Mouse (Mus musculus) ES-E14 (cell line): Measurements from ENCODE around the gene Hes7. TPM values are rescaled to one million over a fixed set of nuclear protein-coding genes. Genes with fewer than 3 reads are reported as not detected.
A peak's percentile ranks its signal among the peaks of the same experiment; 100 is the strongest.

ENCODE experiments used
- DNase-seq: peaks from one replicate; pipeline ENCODE4 v3.0.0-alpha.2; 2013; ENCODE audit warnings: low read depth, low spot score
- H3K27ac ChIP-seq: 2 replicates; pipeline ENCODE4 v1.5.1; 2012; ENCODE audit warnings: low read depth, mild to moderate bottlenecking, low read length, moderate library complexity, mixed read lengths; ENCODE audit not compliant: poor library complexity, insufficient read depth, severe bottlenecking
- H3K36me3 ChIP-seq: 2 replicates; pipeline ENCODE4 v1.6.1; 2012; ENCODE audit warnings: mild to moderate bottlenecking, low read length, moderate library complexity, mixed read lengths; ENCODE audit not compliant: control insufficient read depth, poor library complexity, insufficient read depth, severe bottlenecking
- H3K4me1 ChIP-seq, 2 experiments: fragments of 150-350 bp in 1 of 2; sonication (generic) in 1 of 2; 2 replicates each; pipeline ENCODE4 v1.6.1; 2012; ENCODE audit warnings: low read length in 2 of 2, mild to moderate bottlenecking in 1 of 2, mixed read lengths in 1 of 2; ENCODE audit not compliant: control insufficient read depth in 2 of 2, insufficient read depth in 2 of 2, poor library complexity in 1 of 2
- H3K4me3 ChIP-seq, 2 experiments: fragments of 150-350 bp in 1 of 2; sonication (generic) in 1 of 2; 2 replicates each; pipeline ENCODE4 v1.5.1; 2012; ENCODE audit warnings: low read length in 2 of 2, low read depth in 1 of 2, mild to moderate bottlenecking in 1 of 2, mixed read lengths in 1 of 2; ENCODE audit not compliant: insufficient read depth in 1 of 2, poor library complexity in 1 of 2, severe bottlenecking in 1 of 2
- H3K9ac ChIP-seq: 2 replicates; pipeline ENCODE4 v1.6.1; 2012; ENCODE audit warnings: low read depth, mild to moderate bottlenecking, low read length, mixed read lengths; ENCODE audit not compliant: poor library complexity, insufficient read depth, severe bottlenecking
- H3K9me3 ChIP-seq: fragments of 150-350 bp; sonication (generic); 2 replicates; pipeline ENCODE4 v1.6.1; 2012; ENCODE audit warnings: low read depth, mild to moderate bottlenecking, low read length; ENCODE audit not compliant: control insufficient read depth, insufficient read depth
- CHD2 ChIP-seq: IDR thresholded peaks from 2 replicates; pipeline ENCODE4 v1.6.1; 2014; ENCODE audit warnings: mild to moderate bottlenecking, low read depth, low read length, inconsistent platforms
- HCFC1 ChIP-seq: IDR thresholded peaks from 2 replicates; pipeline ENCODE4 v1.6.1; 2012; ENCODE audit warnings: low read length, inconsistent platforms, borderline replicate concordance; ENCODE audit not compliant: insufficient read depth
- MAFK ChIP-seq: IDR thresholded peaks from 2 replicates; pipeline ENCODE4 v1.6.1; 2014; ENCODE audit warnings: mild to moderate bottlenecking, low read depth, low read length, inconsistent platforms; ENCODE audit not compliant: insufficient read depth
- ZC3H11A ChIP-seq: IDR thresholded peaks from 2 replicates; pipeline ENCODE4 v1.6.1; 2012; ENCODE audit warnings: low read depth, mild to moderate bottlenecking, inconsistent platforms, low read length, borderline replicate concordance
- ZNF384 ChIP-seq: IDR thresholded peaks from 2 replicates; pipeline ENCODE4 v1.6.1; 2012; ENCODE audit warnings: low read depth, low read length, inconsistent platforms
- in situ Hi-C, 2 experiments: fragments of 600-800 bp; cut with MboI; formaldehyde crosslinking; loops; one replicate each; pipeline ENCODE4 v1.15.1; 2025; ENCODE audit warnings: low sequenced_read_pairs in 2 of 2, inconsistent platforms in 1 of 2; ENCODE audit not compliant: unreplicated experiment in 2 of 2
- total RNA-seq: library from RNA; depleted of rRNA; stranded (reverse); fragments of 300-350 nt; gene quantifications from 2 replicates; pipeline ENCODE4 v1.2.3, GENCODE M21; 2012; rRNA removed

Gene Hes7
- total RNA-seq, 1 experiment = not detected

DNA sequence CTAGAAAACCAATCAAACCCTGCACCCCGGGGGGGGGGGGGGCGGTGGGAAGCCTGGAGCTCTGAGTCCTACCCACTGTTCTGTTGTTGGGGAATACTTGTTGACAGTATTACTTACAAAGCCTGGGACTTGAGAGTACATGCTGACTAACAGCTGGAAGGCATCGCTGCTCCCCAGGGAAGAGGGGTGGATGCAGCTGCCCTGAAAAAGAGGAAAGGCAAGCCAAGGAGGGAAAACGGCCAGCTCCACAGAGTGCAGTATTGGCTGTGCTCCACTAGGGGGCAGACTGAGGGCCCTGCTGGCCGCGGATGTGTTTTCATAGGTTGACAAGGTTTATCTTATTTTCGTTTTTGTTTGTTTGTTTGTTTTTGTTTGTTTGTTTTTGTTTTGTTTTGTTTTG lies 51.4 kb downstream of the Hes7 start:
- Histone ChIP-seq H3K9me3 (no peaks in the 10 kb centered on the region), H3K27ac (no peak overlapping the region), H3K4me1 (peaks cover 0 to 3% of the 10 kb centered on the region in 2 experiments; a peak in 2 of 4 replicates), H3K4me3 (no peak overlapping the region), H3K9ac (no peak overlapping the region), H3K36me3 (no peaks in the 10 kb centered on the region)
- peak; percentile 36 for DNase-seq
- TF ChIP-seq HCFC1 (no peak), CHD2 (no peak), ZC3H11A (no peak), ZNF384 (no peak), MAFK (no peak)
- in situ Hi-C loops = no loop called here

DNA sequence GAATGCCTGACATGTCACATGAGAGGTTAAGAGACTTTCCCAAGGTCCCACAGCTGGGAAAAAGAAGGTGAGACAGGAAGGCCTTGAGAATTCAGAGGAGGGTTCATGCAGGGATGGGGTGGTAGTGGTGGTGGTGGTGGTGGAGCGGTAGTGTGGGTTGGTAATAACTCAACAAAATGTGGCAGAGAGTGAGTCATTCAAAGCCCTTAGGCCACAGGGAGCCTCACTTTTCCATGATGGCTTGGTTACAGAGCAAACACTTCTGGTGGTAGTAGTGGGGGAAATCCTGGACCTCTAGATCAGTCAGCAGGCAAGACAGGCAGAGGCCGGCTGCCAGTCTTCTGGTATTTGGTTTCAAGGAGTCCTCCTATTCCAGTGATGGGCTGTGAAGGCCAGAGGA lies 52.4 kb downstream of the Hes7 start:
- no peak overlapping the region for H3K9ac ChIP-seq
- no peaks in the 10 kb centered on the region for H3K4me1 ChIP-seq
- H3K27ac ChIP-seq = no peak overlapping the region; the same call in 1 of the 2 replicates
- TF ChIP-seq ZC3H11A = no peak
- no peak for TF ChIP-seq HCFC1
- no peak for TF ChIP-seq MAFK
- TF ChIP-seq ZNF384 = no peak
- no peak for TF ChIP-seq CHD2
- H3K36me3 ChIP-seq = no peaks in the 10 kb centered on the region
- DNase-seq = no peak
- H3K9me3 ChIP-seq = no peaks in the 10 kb centered on the region
- H3K4me3 ChIP-seq = no peak overlapping the region
- in situ Hi-C loops = no loop called here

Other genes starting within 250 kb of the Hes7 start
- 24.9 and 40.1 TPM in 2 replicates for gene Ndel1, start 248.5 kb upstream of the Hes7 start, total RNA-seq
- gene Rnf222, start 231.9 kb upstream of the Hes7 start, total RNA-seq = 0.09 TPM in 1 of 2 replicates, not detected in the other
- 2,753 and 2,889 TPM in 2 replicates for gene Rpl26, start 218.8 kb upstream of the Hes7 start, total RNA-seq
- not detected in 2 replicates for gene Odf4, start 193.3 kb upstream of the Hes7 start, total RNA-seq
- 2.5 and 3.1 TPM in 2 replicates for gene Arhgef15, start 162.9 kb upstream of the Hes7 start, total RNA-seq
- 2.7 and 3.3 TPM in 2 replicates for gene Slc25a35, start 152.3 kb upstream of the Hes7 start, total RNA-seq
- gene Rangrf, start 145.2 kb upstream of the Hes7 start, total RNA-seq = 90.7 and 107 TPM in 2 replicates
- 119 and 149 TPM in 2 replicates for gene Pfas, start 111.9 kb upstream of the Hes7 start, total RNA-seq
- 50.9 and 79.5 TPM in 2 replicates for gene Ctc1, start 104.5 kb upstream of the Hes7 start, total RNA-seq
- 71.7 and 81.1 TPM in 2 replicates for gene Aurkb, start 74.8 kb upstream of the Hes7 start, total RNA-seq
- 4.5 and 6.2 TPM in 2 replicates for gene Borcs6, start 60.7 kb upstream of the Hes7 start, total RNA-seq
- 38.6 and 38.8 TPM in 2 replicates for gene Tmem107, start 49.6 kb upstream of the Hes7 start, total RNA-seq
- gene Vamp2, start 31.9 kb upstream of the Hes7 start, total RNA-seq = 7.1 and 9.0 TPM in 2 replicates
- 6.0 and 8.6 TPM in 2 replicates for gene Per1, start 25.2 kb upstream of the Hes7 start, total RNA-seq
- not detected in 2 replicates for gene 9130213A22Rik, start 2.2 kb downstream of the Hes7 start, total RNA-seq
- gene Aloxe3, start 5.5 kb downstream of the Hes7 start, total RNA-seq = 0.49 and 1.4 TPM in 2 replicates
- gene Alox12b, start 36.6 kb downstream of the Hes7 start, total RNA-seq = 0.21 and 0.22 TPM in 2 replicates
- gene Alox8, start 77.4 kb downstream of the Hes7 start, total RNA-seq = 0.85 and 1.6 TPM in 2 replicates
- gene Gucy2e, start 116.6 kb downstream of the Hes7 start, total RNA-seq = 0.05 and 0.09 TPM in 2 replicates
- 23.0 and 27.4 TPM in 2 replicates for gene Cntrob, start 203.4 kb downstream of the Hes7 start, total RNA-seq
- gene Trappc1, start 203.6 kb downstream of the Hes7 start, total RNA-seq = 44.1 and 62.2 TPM in 2 replicates
- 1.6 and 2.2 TPM in 2 replicates for gene Kcnab3, start 205.9 kb downstream of the Hes7 start, total RNA-seq
- 1.3 and 1.8 TPM in 2 replicates for gene Rnf227, start 220.1 kb downstream of the Hes7 start, total RNA-seq
- 21.6 and 27.0 TPM in 2 replicates for gene Chd3, start 249.0 kb downstream of the Hes7 start, total RNA-seq